Mouse (Mus musculus) midbrain, embryonic 14.5 days (tissue): ENCODE data around the gene Hoxd8. TPM values are rescaled to one million over a fixed set of nuclear protein-coding genes. Genes with fewer than 3 reads are reported as not detected.

Experiments used
- ATAC-seq: fragments of 200-750 bp; cut with Nextera tagmentation; 2 replicates; pipeline ENCODE4 v1.8.0; 2017; ENCODE audit warnings: moderate number of reproducible peaks, moderate library complexity; ENCODE audit not compliant: low FRiP score, low TSS enrichment
- DNase-seq: peaks from one replicate; pipeline ENCODE4 v3.0.0-alpha.2; 2015
- H3K27ac ChIP-seq: fragments of 300-500 bp; sonication (generic); replicated peaks from 2 replicates; pipeline ENCODE4 v1.5.1; 2014; ENCODE audit warnings: mild to moderate bottlenecking, low read depth, low read length, moderate library complexity
- H3K27me3 ChIP-seq: fragments of 300-500 bp; sonication (generic); 2 replicates; pipeline ENCODE4 v1.6.1; 2014; ENCODE audit warnings: low read length, control low read depth, mixed read lengths; ENCODE audit not compliant: control insufficient read depth, insufficient read depth
- H3K36me3 ChIP-seq: fragments of 300-500 bp; sonication (generic); 2 replicates; pipeline ENCODE4 v1.6.1; 2014; ENCODE audit warnings: low read length, control low read depth; ENCODE audit not compliant: control insufficient read depth, insufficient read depth
- H3K4me1 ChIP-seq: fragments of 300-500 bp; sonication (generic); 2 replicates; pipeline ENCODE4 v1.6.1; 2014; ENCODE audit warnings: mild to moderate bottlenecking, antibody characterized with exemption, low read length, control low read depth; ENCODE audit not compliant: control insufficient read depth, insufficient read depth
- H3K4me2 ChIP-seq: fragments of 300-500 bp; sonication (generic); 2 replicates; pipeline ENCODE4 v1.6.1; 2014; ENCODE audit warnings: mild to moderate bottlenecking, low read length, moderate library complexity
- H3K4me3 ChIP-seq: fragments of 300-500 bp; sonication (generic); replicated peaks from 2 replicates; pipeline ENCODE4 v1.5.1; 2014; ENCODE audit warnings: low read depth, low read length
- H3K9ac ChIP-seq: fragments of 300-500 bp; sonication (generic); replicated peaks from 2 replicates; pipeline ENCODE4 v1.6.1; 2014; ENCODE audit warnings: mild to moderate bottlenecking, low read length, moderate library complexity
- H3K9me3 ChIP-seq: fragments of 300-500 bp; sonication (generic); 2 replicates; pipeline ENCODE4 v1.6.1; 2016; ENCODE audit warnings: low read length, control low read depth, mixed read lengths; ENCODE audit not compliant: control insufficient read depth
- WGBS: fragments of 180-500 bp; shearing (Covaris S2); extraction: QIAGEN DNeasy Blood & Tissue Kit; methylation state at CpG from one replicate; pipeline ENCODE4 v1.1.7; 2014; 5-methylcytosine and 5-hydroxymethylcytosine counted together
- polyA plus RNA-seq: library from polyadenylated mRNA; unstranded; fragments of >200 nt; fragmentation: Nextera tagmentation; extraction: Ambion mirVana; gene quantifications from 2 replicates; pipeline ENCODE4 v1.2.1, GENCODE M21; 2014

Hoxd8 gene
- polyA plus RNA-seq, 1 experiment from 2014 or later = not detected

- no peak within 1 kb of the TSS for H3K9ac ChIP-seq
- WGBS = 2% methylated on average over 47 of the region's 47 CpGs
- peaks cover 100% of the 10 kb centered on the region for H3K27me3 ChIP-seq
- H3K4me3 ChIP-seq = no peak within 1 kb of the TSS
- no peak within 1 kb of the TSS for H3K27ac ChIP-seq
- H3K36me3 ChIP-seq = no peaks in the 10 kb centered on the region
- ATAC-seq (no peak), DNase-seq (no peak)
- H3K9me3 ChIP-seq = no peaks in the 10 kb centered on the region
- H3K4me2 ChIP-seq = no peak within 1 kb of the TSS
- H3K4me1 ChIP-seq = no peaks in the 10 kb centered on the region
Measured at GRCm38 (mm10) chr2:74674881-74675665, 29.3 kb upstream of the Hoxd8 start, which contains the start of gene Hoxd12. TSS of gene Hoxd12 (plus strand) at chr2:74675013.

- no peaks in the 10 kb centered on the region for H3K4me1 ChIP-seq
- 4% methylated on average over 24 of the region's 24 CpGs for WGBS
- peaks cover 99% of the 10 kb centered on the region for H3K27me3 ChIP-seq
- H3K9me3 ChIP-seq = no peaks in the 10 kb centered on the region
- no peak for ATAC-seq
- no peaks in the 10 kb centered on the region for H3K36me3 ChIP-seq
- no peak overlapping the region for H3K27ac ChIP-seq
- H3K9ac ChIP-seq = no peak overlapping the region
- no peak for DNase-seq
- no peak overlapping the region for H3K4me3 ChIP-seq
- no peak overlapping the region for H3K4me2 ChIP-seq
Measured at GRCm38 (mm10) chr2:74675666-74676282, 28.6 kb upstream of the Hoxd8 start.

DNA sequence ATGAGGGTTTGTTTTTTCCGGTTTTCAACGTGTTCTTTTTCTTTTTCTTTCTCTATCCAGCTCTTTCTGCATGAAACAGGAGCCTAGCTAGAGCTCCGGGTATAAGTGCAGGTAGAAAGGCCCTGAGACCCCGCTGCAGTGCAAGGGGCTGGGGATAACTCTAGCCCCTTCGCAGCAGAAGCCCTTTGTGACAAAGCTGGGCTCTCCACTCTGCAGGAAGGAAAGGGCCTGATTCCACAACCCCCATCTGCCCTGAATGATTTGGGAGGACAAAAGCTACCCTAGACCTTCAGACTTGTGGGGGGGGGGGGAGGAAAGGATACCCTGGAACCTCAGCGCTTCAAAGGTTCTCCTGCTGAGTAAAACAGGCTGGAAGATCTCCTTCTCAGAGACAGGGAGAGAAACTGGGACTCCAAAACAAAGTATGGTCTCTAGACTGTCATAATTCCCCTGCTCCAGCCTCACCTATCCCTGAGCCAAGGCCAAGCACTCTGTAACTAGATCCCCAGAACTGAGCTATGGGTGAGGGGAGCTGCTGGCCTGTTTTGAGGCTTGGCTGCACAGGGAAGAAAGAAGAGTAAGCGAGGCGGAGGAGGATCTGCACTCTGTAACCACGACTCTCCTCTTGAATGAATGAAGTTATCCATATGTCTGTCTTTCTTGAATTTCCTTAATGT, 27.9 kb upstream of the Hoxd8 start:
- 3% methylated on average over 9 of the region's 9 CpGs for WGBS
- Histone ChIP-seq H3K4me2 (no peak overlapping the region), H3K4me1 (no peaks in the 10 kb centered on the region), H3K9ac (no peak overlapping the region), H3K9me3 (no peaks in the 10 kb centered on the region), H3K36me3 (no peaks in the 10 kb centered on the region), H3K4me3 (no peak overlapping the region), H3K27ac (no peak overlapping the region), H3K27me3 (peaks cover 99% of the 10 kb centered on the region)
- no peak for ATAC-seq
- no peak for DNase-seq

DNA sequence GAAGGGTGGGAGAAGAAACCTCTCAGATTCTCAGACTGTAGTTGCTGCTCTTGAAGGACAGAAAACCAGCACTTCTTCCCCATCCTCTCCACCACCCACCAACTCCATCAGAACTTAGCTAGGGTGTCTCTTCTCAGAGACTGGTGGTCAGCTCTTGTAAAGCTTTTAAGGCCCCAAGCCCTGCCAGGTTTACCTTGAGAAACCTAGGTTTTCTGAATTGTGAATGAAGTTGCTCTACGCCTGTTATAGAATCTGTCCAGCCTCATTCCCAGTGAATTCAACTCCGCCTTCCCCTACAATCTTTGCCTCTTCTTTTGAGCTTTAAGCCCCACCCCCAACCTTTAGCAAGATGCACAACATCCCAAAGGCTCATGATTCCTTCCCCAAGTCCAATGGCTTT, 27.3 kb upstream of the Hoxd8 start:
- H3K27ac ChIP-seq = no peak overlapping the region
- 9% methylated on average over 2 of the region's 2 CpGs for WGBS
- DNase-seq = no peak
- H3K27me3 ChIP-seq = peaks cover 99% of the 10 kb centered on the region
- no peaks in the 10 kb centered on the region for H3K36me3 ChIP-seq
- no peak overlapping the region for H3K9ac ChIP-seq
- no peaks in the 10 kb centered on the region for H3K4me1 ChIP-seq
- H3K9me3 ChIP-seq = no peaks in the 10 kb centered on the region
- no peak overlapping the region for H3K4me2 ChIP-seq
- H3K4me3 ChIP-seq = no peak overlapping the region
- ATAC-seq = no peak

- H3K4me1 ChIP-seq = 0 out of 2 replicates have a peak, but pooled peaks cover 4% of the 10 kb centered on the region
- peaks cover 99% of the 10 kb centered on the region for H3K27me3 ChIP-seq
- H3K9me3 ChIP-seq = no peaks in the 10 kb centered on the region
- no peak within 1 kb of the TSS for H3K9ac ChIP-seq
- H3K27ac ChIP-seq = no peak within 1 kb of the TSS
- DNase-seq (no peak), ATAC-seq (no peak)
- WGBS = 2% methylated on average over 15 of the region's 15 CpGs
- H3K4me2 ChIP-seq = no peak within 1 kb of the TSS
- no peak within 1 kb of the TSS for H3K4me3 ChIP-seq
- H3K36me3 ChIP-seq = no peaks in the 10 kb centered on the region
Measured at GRCm38 (mm10) chr2:74678891-74679595, 25.4 kb upstream of the Hoxd8 start, which contains the start of gene Hoxd11. TSS of gene Hoxd11 (plus strand) at chr2:74679557.

DNA sequence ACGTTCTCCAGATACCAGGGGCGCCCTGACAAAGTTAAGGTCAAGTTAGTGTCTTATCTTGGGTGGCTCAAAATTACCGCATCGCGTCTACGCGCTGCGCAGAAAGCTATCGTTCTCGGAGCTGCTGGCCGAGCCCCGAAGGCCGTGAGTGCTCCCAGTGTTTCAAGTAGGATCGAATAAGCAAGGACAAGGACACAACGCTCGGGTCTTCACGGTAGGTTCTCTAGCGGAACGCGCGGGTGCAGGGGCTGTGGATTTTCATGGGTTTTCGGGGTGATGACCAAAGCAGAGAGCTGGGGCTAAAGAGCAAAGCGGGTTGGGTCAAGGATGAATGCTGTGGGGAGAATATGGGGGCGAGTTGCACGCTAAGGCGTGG, 24.8 kb upstream of the Hoxd8 start:
- WGBS = under 1% methylated on average over 26 of the region's 26 CpGs
- ATAC-seq = no peak
- H3K36me3 ChIP-seq = no peaks in the 10 kb centered on the region
- no peak for DNase-seq
- H3K9ac ChIP-seq = no peak overlapping the region
- no peak overlapping the region for H3K4me3 ChIP-seq
- H3K9me3 ChIP-seq = no peaks in the 10 kb centered on the region
- H3K4me1 ChIP-seq = 0 out of 2 replicates have a peak, but pooled peaks cover 4% of the 10 kb centered on the region
- peaks cover 99% of the 10 kb centered on the region for H3K27me3 ChIP-seq
- no peak overlapping the region for H3K27ac ChIP-seq
- no peak overlapping the region for H3K4me2 ChIP-seq

- H3K4me2 ChIP-seq = no peak overlapping the region
- no peak for DNase-seq
- peaks cover 99% of the 10 kb centered on the region for H3K27me3 ChIP-seq
- no peaks in the 10 kb centered on the region for H3K9me3 ChIP-seq
- H3K4me3 ChIP-seq = no peak overlapping the region
- H3K9ac ChIP-seq = no peak overlapping the region
- H3K36me3 ChIP-seq = no peaks in the 10 kb centered on the region
- WGBS = under 1% methylated on average over 23 of the region's 23 CpGs
- H3K4me1 ChIP-seq = 0 out of 2 replicates have a peak, but pooled peaks cover 4% of the 10 kb centered on the region
- H3K27ac ChIP-seq = no peak overlapping the region
- no peak for ATAC-seq
Measured at GRCm38 (mm10) chr2:74679980-74680379, 24.4 kb upstream of the Hoxd8 start.

DNA sequence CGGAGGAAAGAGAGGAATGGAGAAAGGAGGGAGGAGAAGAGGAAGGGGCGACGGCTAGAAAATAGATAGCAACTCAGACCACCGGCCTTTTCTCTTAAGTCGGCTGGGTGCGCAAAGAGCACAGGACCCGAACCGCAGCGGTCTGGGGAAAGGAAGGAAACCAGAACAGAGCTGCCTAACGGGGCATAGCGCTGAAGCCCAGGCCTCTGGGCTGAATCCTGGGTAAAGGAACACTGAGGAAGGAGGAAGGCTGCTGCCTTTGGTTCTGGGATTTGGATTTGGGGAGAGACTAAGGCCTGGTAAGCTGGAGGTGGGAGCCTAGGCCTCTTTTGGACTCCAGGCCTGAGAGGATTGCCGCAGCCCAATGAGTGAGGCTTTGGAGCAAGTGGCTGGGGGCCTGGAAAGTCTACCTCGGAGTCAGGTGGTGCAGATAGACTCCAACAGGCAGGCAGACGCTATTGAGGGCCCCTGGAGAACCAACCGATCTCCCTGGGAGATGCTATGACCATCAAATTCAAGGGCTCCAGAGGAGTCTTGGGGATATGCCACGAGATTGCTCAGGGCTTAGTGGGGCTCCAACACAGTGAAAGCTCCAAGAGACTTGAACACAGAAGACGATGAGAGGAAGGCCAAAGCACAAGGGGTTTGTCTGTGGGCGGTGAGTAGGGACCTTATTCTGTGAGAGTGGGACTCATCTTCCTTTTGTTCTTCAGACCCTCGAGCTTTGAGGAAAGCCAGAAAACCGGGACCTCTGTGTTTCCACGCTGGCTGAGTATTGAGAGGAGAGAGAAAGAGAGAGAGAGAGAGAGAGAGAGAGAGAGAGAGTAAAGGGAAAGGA, 23.6 kb upstream of the Hoxd8 start:
- DNase-seq (no peak), ATAC-seq (no peak)
- Histone ChIP-seq H3K4me1 (0 out of 2 replicates have a peak, but pooled peaks cover 4% of the 10 kb centered on the region), H3K4me3 (no peak overlapping the region), H3K9me3 (no peaks in the 10 kb centered on the region), H3K4me2 (no peak overlapping the region), H3K27ac (no peak overlapping the region), H3K27me3 (peaks cover 99% of the 10 kb centered on the region), H3K36me3 (no peaks in the 10 kb centered on the region), H3K9ac (no peak overlapping the region)
- WGBS = 2% methylated on average over 21 of the region's 21 CpGs
